Mouse (Mus musculus) hindbrain, postnatal 0 days (tissue): ENCODE data around the gene Fsd1. TPM values are rescaled to one million over a fixed set of nuclear protein-coding genes. Genes with fewer than 3 reads are reported as not detected.

ENCODE experiments used
- ATAC-seq: fragments of 200-750 bp; cut with Nextera tagmentation; 2 replicates; pipeline ENCODE4 v1.8.0; 2017; ENCODE audit warnings: mild to moderate bottlenecking, moderate TSS enrichment, moderate library complexity
- DNase-seq: peaks from one replicate; pipeline ENCODE4 v3.0.0-alpha.2; 2015; ENCODE audit warnings: low spot score
- H3K27ac ChIP-seq: fragments of 300-500 bp; sonication (generic); 2 replicates; pipeline ENCODE4 v1.5.1; 2014; ENCODE audit warnings: mild to moderate bottlenecking
- H3K27me3 ChIP-seq: fragments of 300-500 bp; sonication (generic); 2 replicates; pipeline ENCODE4 v1.6.1; 2014; ENCODE audit warnings: low read length, mixed read lengths; ENCODE audit not compliant: insufficient read depth
- H3K36me3 ChIP-seq: fragments of 300-500 bp; sonication (generic); 2 replicates; pipeline ENCODE4 v1.6.1; 2014; ENCODE audit warnings: low read length, mixed read lengths; ENCODE audit not compliant: insufficient read depth
- H3K4me1 ChIP-seq: fragments of 300-500 bp; sonication (generic); 2 replicates; pipeline ENCODE4 v1.6.1; 2014; ENCODE audit warnings: antibody characterized with exemption, low read length, mixed read lengths; ENCODE audit not compliant: insufficient read depth
- H3K4me2 ChIP-seq: fragments of 300-500 bp; sonication (generic); 2 replicates; pipeline ENCODE4 v1.6.1; 2014; ENCODE audit warnings: low read depth, mild to moderate bottlenecking, low read length, moderate library complexity, mixed read lengths
- H3K4me3 ChIP-seq: fragments of 300-500 bp; sonication (generic); 2 replicates; pipeline ENCODE4 v1.5.1; 2014; ENCODE audit warnings: low read length
- H3K9ac ChIP-seq: fragments of 300-500 bp; sonication (generic); replicated peaks from 2 replicates; pipeline ENCODE4 v1.6.1; 2014; ENCODE audit warnings: mild to moderate bottlenecking, low read length, moderate library complexity, mixed read lengths
- H3K9me3 ChIP-seq: fragments of 300-500 bp; sonication (generic); 2 replicates; pipeline ENCODE4 v1.6.1; 2016; ENCODE audit warnings: low read length, mixed read lengths
- CTCF ChIP-seq: IDR thresholded peaks from 2 replicates; pipeline ENCODE4 v1.5.1; 2016; ENCODE audit warnings: antibody characterized with exemption, control low read depth, low read depth
- WGBS: fragments of 180-500 bp; shearing (Covaris S2); extraction: QIAGEN DNeasy Blood & Tissue Kit; methylation state at CpG from one replicate; pipeline ENCODE4 v1.1.7; 2014; 5-methylcytosine and 5-hydroxymethylcytosine counted together
- polyA plus RNA-seq: library from polyadenylated mRNA; unstranded; fragments of >200 nt; fragmentation: Nextera tagmentation; extraction: Ambion mirVana; gene quantifications from 2 replicates; pipeline ENCODE4 v1.2.1, GENCODE M21; 2015
- total RNA-seq: library from RNA; depleted of rRNA; stranded (reverse); fragments of >200 nt; gene quantifications from 2 replicates; pipeline ENCODE4 v1.2.3, GENCODE M21; 2014

Gene Fsd1
- total and polyA plus RNA-seq, 2 experiments from 2014 or later = 136 to 193 TPM

DNA sequence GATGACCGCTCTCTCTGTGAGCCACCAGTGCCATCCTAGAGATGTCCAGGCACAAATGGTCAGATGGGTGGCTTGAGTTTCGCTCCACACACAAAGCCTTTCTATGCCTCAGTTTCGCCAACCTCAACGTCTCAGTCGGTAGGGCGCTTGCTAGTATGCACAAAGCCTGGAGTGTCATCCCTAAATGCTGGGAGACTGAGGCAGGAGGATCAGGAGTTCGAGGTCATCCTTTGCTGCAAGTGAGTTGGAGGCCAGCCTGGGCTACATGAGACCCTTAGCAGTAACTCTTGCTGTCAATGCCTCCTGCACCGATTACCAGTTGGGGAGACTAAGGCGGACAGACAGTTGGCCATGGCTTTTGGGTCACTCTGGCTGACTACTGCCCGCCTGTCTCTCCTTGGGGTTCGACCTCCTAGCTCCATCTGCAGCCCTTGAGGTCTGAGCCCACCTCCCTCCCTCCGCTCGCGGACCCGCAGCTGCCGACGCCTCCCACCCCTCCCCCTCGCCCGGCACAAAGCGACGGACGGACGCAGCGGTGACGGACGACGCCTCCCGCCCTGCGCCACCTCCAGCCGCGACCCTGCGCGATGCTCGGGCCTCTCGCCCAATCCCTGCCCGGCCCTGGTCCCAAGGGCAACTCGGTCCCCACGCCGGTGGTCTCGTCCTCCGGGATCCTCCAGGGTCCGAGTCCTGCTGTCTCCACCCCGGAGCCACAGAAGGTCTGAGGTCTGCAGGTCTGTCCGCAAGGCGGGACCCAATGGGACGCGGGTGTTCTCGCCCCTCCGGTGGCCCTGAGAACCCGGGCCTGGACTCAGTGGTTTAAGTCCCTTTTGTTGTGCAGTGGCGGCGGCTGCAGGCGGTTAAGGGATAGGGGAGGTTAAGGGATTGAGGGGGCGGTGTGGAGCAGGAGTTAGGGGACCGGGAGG lies 16.1 kb upstream of the Fsd1 start, which contains the start of gene Shd:
TSS of gene Shd (plus strand) at position 502 of the 926 bp plus-strand sequence.
- 8% methylated on average over 49 of the region's 55 CpGs for WGBS
- Histone ChIP-seq H3K4me1 (peaks cover 25% of the 10 kb centered on the region), H3K27ac (peak within 1 kb of the TSS; percentile 76), H3K9me3 (no peaks in the 10 kb centered on the region), H3K4me3 (peak within 1 kb of the TSS; percentile 59), H3K4me2 (peak within 1 kb of the TSS; percentile 90), H3K36me3 (peaks cover 10% of the 10 kb centered on the region), H3K27me3 (no peaks in the 10 kb centered on the region), H3K9ac (peak within 1 kb of the TSS; percentile 76)
- DNase-seq = peak; percentile 80
- peak; percentile 62 for ATAC-seq
- peak; percentile 24; the same call in 1 of the 2 replicates for TF ChIP-seq CTCF

DNA sequence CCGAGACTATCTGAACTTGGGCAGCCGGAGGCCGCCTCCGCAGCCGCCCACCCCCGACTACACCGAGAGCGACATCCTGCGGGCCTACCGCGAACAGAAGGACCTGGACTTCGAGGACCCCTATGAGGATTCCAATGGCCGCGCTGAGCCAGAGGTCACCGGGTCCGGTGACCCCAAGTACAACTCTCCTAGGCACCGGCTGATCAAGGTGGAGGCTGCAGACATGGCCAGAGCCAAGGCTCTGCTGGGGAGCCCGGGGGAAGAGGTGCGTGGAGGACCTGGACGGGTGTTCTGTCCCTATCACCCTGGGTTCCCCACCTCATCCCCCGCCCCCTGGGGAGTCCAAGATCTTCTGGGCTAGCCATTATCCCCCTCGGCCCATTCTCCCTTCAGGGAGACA lies 14.9 kb upstream of the Fsd1 start:
- Histone ChIP-seq H3K4me3 (peak overlapping the region; percentile 59), H3K4me1 (peaks cover 25% of the 10 kb centered on the region), H3K9ac (peak overlapping the region; percentile 76), H3K27ac (peak overlapping the region; percentile 76; the same call in 1 of the 2 replicates), H3K4me2 (peak overlapping the region; percentile 90), H3K27me3 (no peaks in the 10 kb centered on the region), H3K9me3 (no peaks in the 10 kb centered on the region), H3K36me3 (peaks cover 5% of the 10 kb centered on the region)
- no peak for TF ChIP-seq CTCF
- WGBS = 24% methylated on average over 22 of the region's 22 CpGs
- ATAC-seq = no peak
- no peak for DNase-seq

DNA sequence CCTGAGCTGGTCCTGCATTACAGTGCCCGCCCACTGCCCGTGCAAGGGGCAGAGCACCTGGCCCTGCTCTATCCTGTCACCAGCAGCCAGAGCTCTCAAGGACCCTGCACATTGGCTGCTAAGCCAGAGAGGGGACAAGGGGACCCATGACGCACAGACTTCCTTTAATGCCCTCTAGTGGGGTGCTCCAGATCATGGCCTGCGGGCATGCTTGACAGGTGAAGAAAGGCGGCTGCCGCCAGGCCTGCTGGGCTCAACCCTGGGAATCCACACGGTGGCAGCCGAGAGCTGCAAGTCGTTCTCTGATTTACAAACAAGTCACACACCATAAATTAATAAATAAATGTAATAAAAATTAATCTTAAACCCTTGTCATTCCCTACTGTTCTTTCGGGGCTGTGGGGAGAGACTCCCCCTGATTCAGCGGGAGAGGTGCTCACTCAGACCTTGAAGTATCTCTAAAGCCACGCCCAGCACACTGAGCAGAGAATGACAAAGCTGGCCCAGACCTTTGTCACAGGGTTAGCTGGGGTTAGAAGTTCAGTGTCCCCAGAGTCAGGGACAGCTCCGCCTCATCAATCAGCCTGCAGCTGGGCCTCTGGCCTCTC lies 9.9 kb upstream of the Fsd1 start:
- H3K4me2 ChIP-seq = no peak overlapping the region

DNA sequence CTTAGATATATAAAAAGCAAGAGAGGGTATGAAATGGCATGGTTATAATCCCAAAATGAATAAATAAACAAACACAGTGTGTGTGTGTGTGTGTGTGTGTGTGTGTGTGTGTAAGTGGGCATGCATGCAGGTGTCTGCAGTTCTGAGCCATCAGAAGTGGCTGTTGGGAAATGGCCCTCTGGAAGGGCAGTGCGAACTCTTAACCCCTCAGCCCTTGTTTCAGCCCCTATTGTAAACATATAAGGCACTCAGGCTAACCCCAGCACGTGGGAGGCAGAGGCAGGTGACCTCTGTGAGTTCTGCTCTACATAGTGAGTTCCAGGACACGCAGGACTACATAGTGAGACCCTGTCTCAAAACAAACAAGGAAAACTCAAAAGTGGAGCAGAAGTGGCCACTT lies 9.0 kb upstream of the Fsd1 start:
- H3K27me3 ChIP-seq = no peaks in the 10 kb centered on the region
- DNase-seq (no peak), ATAC-seq (no peak)
- no peaks in the 10 kb centered on the region for H3K9me3 ChIP-seq
- 52% methylated on average over 3 of the region's 3 CpGs for WGBS
- H3K9ac ChIP-seq = no peak overlapping the region
- TF ChIP-seq CTCF = no peak
- H3K4me1 ChIP-seq = no peaks in the 10 kb centered on the region
- H3K27ac ChIP-seq = no peak overlapping the region
- no peak overlapping the region for H3K4me3 ChIP-seq
- no peaks in the 10 kb centered on the region for H3K36me3 ChIP-seq
- no peak overlapping the region for H3K4me2 ChIP-seq

More for the DNA sequence above, 9.9 kb upstream of the Fsd1 start:
- H3K4me3 ChIP-seq = no peak overlapping the region
- H3K4me1 ChIP-seq = peaks cover 5% of the 10 kb centered on the region
- peak; percentile 84 for TF ChIP-seq CTCF
- peak overlapping the region; percentile 62 for H3K27ac ChIP-seq
- H3K9ac ChIP-seq = no peak overlapping the region
- ATAC-seq = peak; percentile 76
- H3K36me3 ChIP-seq = no peaks in the 10 kb centered on the region
- H3K27me3 ChIP-seq = no peaks in the 10 kb centered on the region
- peak; percentile 90 for DNase-seq
- H3K9me3 ChIP-seq = no peaks in the 10 kb centered on the region
- WGBS = 14% methylated on average over 13 of the region's 13 CpGs

DNA sequence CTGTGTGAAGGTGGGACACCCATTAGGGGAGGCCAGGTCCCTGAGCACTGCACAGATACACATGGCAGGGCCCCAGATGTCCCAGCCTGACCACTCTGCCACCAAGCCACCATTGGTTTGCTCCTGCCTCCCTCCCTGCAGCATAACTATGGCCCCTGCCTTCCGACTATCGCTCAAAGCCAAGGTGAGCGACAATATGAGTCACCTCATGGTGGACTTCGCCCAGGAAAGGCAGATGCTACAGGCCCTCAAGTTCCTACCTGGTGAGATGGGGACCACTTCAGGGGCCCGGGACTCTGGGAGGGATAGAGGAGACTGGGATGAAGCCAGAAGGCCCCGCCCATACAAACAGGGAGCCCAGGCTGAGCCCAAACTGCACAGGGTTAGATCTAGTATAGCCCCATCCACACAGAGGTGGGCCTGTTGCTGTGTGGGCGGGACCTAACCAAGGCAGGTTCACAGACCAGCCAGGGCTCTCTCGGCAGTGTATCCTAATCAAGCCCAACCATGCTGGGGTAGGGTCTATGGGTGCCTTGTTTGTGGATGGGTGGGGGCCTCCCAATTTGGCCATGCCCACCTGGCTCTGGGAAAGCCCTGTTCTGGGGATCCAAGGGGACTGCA lies 4.1 kb downstream of the Fsd1 start:
- no peak for ATAC-seq
- Histone ChIP-seq H3K27ac (no peak overlapping the region), H3K4me2 (no peak overlapping the region), H3K9ac (no peak overlapping the region), H3K27me3 (no peaks in the 10 kb centered on the region), H3K4me1 (peaks cover 11% of the 10 kb centered on the region), H3K9me3 (no peaks in the 10 kb centered on the region), H3K4me3 (no peak overlapping the region), H3K36me3 (peaks cover 4% of the 10 kb centered on the region; the same call in 1 of the 2 replicates)
- TF ChIP-seq CTCF = no peak
- WGBS = 90% methylated on average over 8 of the region's 8 CpGs
- no peak for DNase-seq

DNA sequence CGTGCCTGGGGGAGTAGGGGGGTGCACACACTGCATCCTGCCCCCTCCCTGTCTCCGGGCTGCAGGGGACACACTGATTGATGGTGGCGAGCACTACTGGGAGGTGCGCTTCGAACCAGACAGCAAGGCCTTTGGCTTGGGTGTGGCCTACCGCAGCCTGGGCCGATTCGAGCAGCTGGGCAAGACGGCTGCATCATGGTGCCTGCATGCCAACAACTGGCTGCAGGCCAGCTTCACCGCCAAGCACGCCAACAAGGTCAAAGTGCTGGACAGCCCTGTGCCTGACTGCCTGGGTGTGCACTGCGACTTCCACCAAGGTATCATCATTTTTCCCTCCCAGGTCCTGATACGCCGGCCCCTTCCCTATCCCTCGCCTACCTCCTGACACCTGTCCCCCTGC lies 9.7 kb downstream of the Fsd1 start:
- ATAC-seq (no peak), DNase-seq (no peak)
- H3K9ac ChIP-seq = no peak overlapping the region
- no peak overlapping the region for H3K4me3 ChIP-seq
- H3K4me2 ChIP-seq = no peak overlapping the region
- TF ChIP-seq CTCF = no peak
- 0 out of 2 replicates have a peak, but pooled peaks cover 5% of the 10 kb centered on the region for H3K27me3 ChIP-seq
- no peaks in the 10 kb centered on the region for H3K4me1 ChIP-seq
- WGBS = 79% methylated on average over 15 of the region's 15 CpGs
- H3K27ac ChIP-seq = no peak overlapping the region
- peaks cover 6% of the 10 kb centered on the region for H3K36me3 ChIP-seq
- H3K9me3 ChIP-seq = no peaks in the 10 kb centered on the region
